Mouse (Mus musculus) heart, postnatal 36 days (tissue): ENCODE measurements around the gene 4921524J17Rik. TPM values are rescaled to one million over a fixed set of nuclear protein-coding genes. Genes with fewer than 3 reads are reported as not detected.
A peak's percentile ranks its signal among the peaks of the same experiment; 100 is the strongest.

Source experiments
- DNase-seq, 2 experiments: peaks; one replicate each; pipeline ENCODE4 v3.0.0; 2021 to 2022
- intact Hi-C: fragments of 180-260 bp; cut with DNase I; formaldehyde crosslinking; loops from one replicate; pipeline ENCODE4 v1.15.1; 2025
- total RNA-seq, 2 experiments: library from RNA; stranded (reverse); gene quantifications; 2 replicates each; pipeline ENCODE4 v1.2.3; 2021

The 4921524J17Rik gene
- total RNA-seq, 2 experiments from 2014 or later = 19.7 to 20.9 TPM

DNA sequence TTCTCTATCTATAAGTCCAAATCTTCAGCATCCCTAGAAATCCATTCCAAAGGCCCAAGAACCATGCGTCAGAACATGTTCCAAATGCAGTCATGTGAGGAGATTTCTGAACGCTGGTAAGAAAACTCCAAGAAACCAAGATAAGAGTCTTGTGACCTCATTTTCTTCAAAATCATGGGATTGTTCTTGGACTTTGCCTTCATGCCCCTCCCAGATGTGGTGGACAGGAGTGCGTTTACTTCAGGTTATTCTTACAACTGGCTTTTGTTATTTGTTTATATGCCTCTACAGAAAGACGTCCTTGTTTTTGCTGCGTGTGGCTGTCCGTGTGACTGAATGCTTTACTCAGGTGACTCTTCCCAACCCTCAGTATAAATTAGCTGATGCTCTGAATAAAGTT is 39.4 kb downstream of the 4921524J17Rik start:
- intact Hi-C loops = no loop called here

GRCm38 (mm10) chr8:85391438-85391837 is 41.2 kb downstream of the 4921524J17Rik start:
- no peak for DNase-seq
- intact Hi-C loops = no loop called here

More for the DNA sequence above, 39.4 kb downstream of the 4921524J17Rik start:
- DNase-seq = no peak

- DNase-seq = peak; percentile 56 to 59
- intact Hi-C loops = no loop called here
Observed at GRCm38 (mm10) chr8:85386205-85386604, 46.4 kb downstream of the 4921524J17Rik start, which contains the start of gene Mylk3. Mylk3 (minus strand) TSS chr8:85386345.

- DNase-seq = no peak
Observed at GRCm38 (mm10) chr8:85381926-85382325, 50.7 kb downstream of the 4921524J17Rik start.

GRCm38 (mm10) chr8:85380824-85381209 is 51.8 kb downstream of the 4921524J17Rik start:
- peak; percentile 59 to 70 for DNase-seq
- intact Hi-C loops = loop anchor here (2.0 kb wide), 1 partner anchor 16 kb away; no protein-coding TSS in a partner anchor

More at GRCm38 (mm10) chr8:85381926-85382325, 50.7 kb downstream of the 4921524J17Rik start:
- intact Hi-C loops = loop anchor here (2.0 kb wide), 1 partner anchor 17 kb away; no protein-coding TSS in a partner anchor

- intact Hi-C loops = loop anchor here (2.0 kb wide), 1 partner anchor 15 kb away; no protein-coding TSS in a partner anchor
- DNase-seq = no peak
Observed at GRCm38 (mm10) chr8:85380123-85380823, 52.4 kb downstream of the 4921524J17Rik start.

DNA sequence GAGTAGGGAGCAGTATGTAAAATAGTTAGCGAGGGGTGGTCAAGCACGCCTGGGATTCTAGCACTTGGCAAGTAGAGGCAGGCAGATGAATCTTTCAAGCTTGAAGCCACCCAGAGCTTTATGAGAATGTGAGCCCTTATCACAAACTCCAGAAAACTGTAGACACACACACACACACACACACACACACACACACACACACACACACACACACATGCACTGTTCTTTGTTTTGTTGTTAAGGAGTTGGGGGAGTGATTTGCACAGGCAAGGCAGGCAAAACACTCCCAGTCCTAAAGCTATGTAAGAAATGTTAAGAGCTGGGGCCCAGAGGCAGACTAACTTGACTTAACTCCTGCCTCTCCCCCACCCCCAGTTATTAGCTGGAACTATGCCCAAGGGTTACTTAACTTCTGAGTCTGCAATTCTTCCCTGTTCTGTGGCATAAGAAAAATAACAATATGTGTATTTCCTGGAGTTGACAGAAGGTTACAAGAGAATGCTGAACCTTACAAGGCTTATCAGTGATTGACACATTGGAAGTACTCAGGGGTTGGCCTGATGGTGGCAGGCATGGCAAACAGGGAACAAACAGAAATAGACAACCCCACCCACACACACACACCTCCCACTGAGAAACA is 53.4 kb downstream of the 4921524J17Rik start:
- intact Hi-C loops = no loop called here
- DNase-seq = peak in 1 of 2 experiments; percentile 48

GRCm38 (mm10) chr8:85376516-85376915 is 56.1 kb downstream of the 4921524J17Rik start:
- intact Hi-C loops = no loop called here
- DNase-seq = no peak

DNA sequence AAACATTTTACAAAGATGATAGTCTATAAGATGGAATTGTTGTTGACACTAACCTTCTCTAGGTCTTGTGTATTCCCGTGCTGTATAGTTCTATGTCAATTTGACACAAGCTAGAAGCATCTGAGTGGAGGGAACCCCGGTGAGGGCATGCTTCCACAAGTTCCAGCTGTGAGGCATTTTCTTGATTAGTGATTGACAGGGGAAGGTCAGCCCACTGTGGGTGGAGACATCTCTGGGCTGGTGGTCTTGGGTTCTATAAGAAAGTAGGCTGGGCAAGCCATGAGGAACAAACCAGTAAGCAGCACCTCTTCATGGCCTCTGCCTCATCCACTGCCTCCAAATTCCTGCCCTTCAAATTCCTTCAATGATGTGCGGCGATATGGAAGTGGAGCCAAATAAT is 58.3 kb downstream of the 4921524J17Rik start:
- DNase-seq = no peak
- intact Hi-C loops = no loop called here

GRCm38 (mm10) chr8:85373435-85374039 is 59.1 kb downstream of the 4921524J17Rik start:
- intact Hi-C loops = no loop called here
- no peak for DNase-seq

GRCm38 (mm10) chr8:85372465-85372839 is 60.2 kb downstream of the 4921524J17Rik start:
- intact Hi-C loops = no loop called here
- DNase-seq = no peak

GRCm38 (mm10) chr8:85371736-85372464 is 60.7 kb downstream of the 4921524J17Rik start:
- no peak for DNase-seq
- intact Hi-C loops = no loop called here

- intact Hi-C loops = loop anchor here (2.0 kb wide), 1 partner anchor 16 kb away; no protein-coding TSS in a partner anchor
- peak; percentile 54 to 60 for DNase-seq
Observed at GRCm38 (mm10) chr8:85365176-85365575, 67.5 kb downstream of the 4921524J17Rik start.

DNA sequence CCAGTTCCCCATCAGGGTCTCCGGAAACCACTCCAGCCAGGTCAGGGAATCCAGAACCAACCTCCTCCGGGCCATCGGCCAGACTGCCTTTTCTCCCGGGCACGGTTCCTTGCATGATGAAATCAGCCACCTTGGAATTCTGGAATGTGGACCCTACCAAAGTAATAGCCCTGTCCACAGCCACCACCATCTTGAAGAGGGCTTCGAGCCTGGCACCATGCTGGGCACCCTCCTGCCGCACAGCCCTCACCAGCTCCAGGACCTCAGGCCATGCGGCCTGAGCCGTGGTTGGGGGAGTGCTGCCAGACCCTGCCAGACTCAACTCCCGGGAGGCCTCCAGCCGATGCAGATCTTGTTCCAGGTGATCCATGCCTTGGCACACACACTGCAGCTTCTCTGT is 68.0 kb downstream of the 4921524J17Rik start:
- intact Hi-C loops = loop anchor here (2.0 kb wide), 1 partner anchor 16 kb away; no protein-coding TSS in a partner anchor
- DNase-seq = peak; percentile 34 to 43

GRCm38 (mm10) chr8:85363406-85363805 is 69.2 kb downstream of the 4921524J17Rik start:
- DNase-seq = no peak
- intact Hi-C loops = no loop called here

GRCm38 (mm10) chr8:85362211-85362610 is 70.4 kb downstream of the 4921524J17Rik start:
- intact Hi-C loops = no loop called here
- DNase-seq = no peak
